20 mouse cellular contexts compared by ENCODE assay signal in the genomic region with DNA sequence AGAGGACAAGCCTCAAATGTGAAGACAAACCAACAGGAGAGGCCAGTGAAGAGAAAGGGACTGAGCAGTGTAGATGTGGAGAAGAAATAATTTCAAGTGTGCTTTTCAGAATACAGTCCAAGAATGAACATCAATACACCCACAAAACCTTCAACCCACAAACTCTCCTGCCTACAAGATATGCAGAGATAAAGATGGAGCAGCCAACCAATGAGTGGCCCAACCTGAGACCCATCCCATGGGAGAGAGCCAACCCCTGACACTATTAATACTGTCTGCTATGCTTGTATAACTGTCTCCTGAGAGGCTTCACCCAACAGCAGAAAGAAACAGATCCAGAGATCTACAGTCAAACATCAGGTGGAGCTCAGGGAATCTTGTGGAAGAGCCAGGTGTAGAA.
"Had no signal": no experiment of that assay in that cellular context is flagged by ENCODE, and none has a peak within 500 bp of the region (broad histone marks: within the 10 kb centered on the region; RNA-seq: fewer than 3 reads in every experiment).

No protein-coding gene starts in this region.

- DNase-seq: lung, adult 18-20 months; lung, embryonic 14.5 days; lung, postnatal 10 days; lung, postnatal 4 days; midbrain, embryonic 14.5 days; retina, postnatal 1 day; right cerebral cortex, adult 18-20 months; right cerebral cortex, postnatal 25 days; right cerebral cortex, postnatal 4 days; spleen, adult 18-20 months; thymus, adult 18-20 months; thymus, postnatal 14 days; thymus, postnatal 36 days had no signal

- H3K4me1 ChIP-seq: midbrain, embryonic 10.5 days; midbrain, embryonic 12.5 days; neural tube, embryonic 13.5 days had no signal

- H3K4me3 ChIP-seq: midbrain, embryonic 10.5 days; midbrain, embryonic 12.5 days; myocyte; neural tube, embryonic 13.5 days; neural tube, embryonic 15.5 days had no signal

- H3K4me2 ChIP-seq: lung, embryonic 14.5 days; midbrain, embryonic 12.5 days; neural tube, embryonic 13.5 days; neural tube, embryonic 15.5 days had no signal

- H3K9ac ChIP-seq: lung, embryonic 14.5 days; midbrain, embryonic 12.5 days; neural tube, embryonic 13.5 days; neural tube, embryonic 15.5 days had no signal

- ATAC-seq: midbrain, embryonic 16.5 days had no signal

- H3K27me3 ChIP-seq: megakaryocyte, embryonic 14.5 days; midbrain, embryonic 12.5 days; neural tube, embryonic 13.5 days; neural tube, embryonic 15.5 days had no signal

- H3K9me3 ChIP-seq: megakaryocyte, embryonic 14.5 days; midbrain, embryonic 10.5 days; midbrain, embryonic 12.5 days; neural tube, embryonic 13.5 days; neural tube, embryonic 15.5 days had no signal

- H3K27ac ChIP-seq: midbrain, embryonic 10.5 days; midbrain, embryonic 12.5 days; neural tube, embryonic 13.5 days; neural tube, embryonic 15.5 days had no signal
